Mouse (Mus musculus) 3134 (cell line): ENCODE measurements at regions not wholly inside any gene's neighbourhood (a gene's known extent, or its start where the extent isn't known, plus 50 kb on each side); places are given as distances from the start of the nearest gene placed in this dataset.
"Not testable (repeated sequence)": the region's sequence is repeated elsewhere in the genome, so short reads cannot be mapped to it uniquely, and the experiment has no call there.

Source experiments
- DNase-seq: peaks from one replicate; pipeline ENCODE4 v3.0.0-alpha.2; 2011; ENCODE audit warnings: low spot score; ENCODE audit not compliant: insufficient read length; ENCODE audit errors: extremely low read depth

GRCm38 (mm10) chr12:80055894-80056293, 56.9 kb downstream of the Zfp36l1 start:
- DNase-seq = not testable (repeated sequence)

- no peak for DNase-seq
These were observed 57.4 kb downstream of the Zfp36l1 start for GRCm38 (mm10) chr12:80055394-80055793.

- DNase-seq = no peak
These were observed 58.2 kb downstream of the Zfp36l1 start for GRCm38 (mm10) chr12:80054655-80055037.

- no peak for DNase-seq
These were observed 58.7 kb downstream of the Zfp36l1 start for GRCm38 (mm10) chr12:80053902-80054654.

- no peak for DNase-seq
These were observed 64.4 kb downstream of the Zfp36l1 start for GRCm38 (mm10) chr12:80048215-80048979.

GRCm38 (mm10) chr12:80046625-80047303, 66.0 kb downstream of the Zfp36l1 start:
- peak; percentile 8 for DNase-seq

- DNase-seq = no peak
These were observed 71.1 kb downstream of the Zfp36l1 start for GRCm38 (mm10) chr12:80041510-80042324.

- DNase-seq = no peak
These were observed 71.8 kb downstream of the Zfp36l1 start for GRCm38 (mm10) chr12:80041012-80041411.

- no peak for DNase-seq
These were observed 72.6 kb downstream of the Zfp36l1 start for GRCm38 (mm10) chr12:80040233-80040632.

GRCm38 (mm10) chr12:80039150-80039549, 73.7 kb downstream of the Zfp36l1 start:
- no peak for DNase-seq

- DNase-seq = no peak
These were observed 77.1 kb downstream of the Zfp36l1 start for GRCm38 (mm10) chr12:80035500-80036271.

- no peak for DNase-seq
These were observed 77.8 kb downstream of the Zfp36l1 start for GRCm38 (mm10) chr12:80034963-80035411.

GRCm38 (mm10) chr12:80034100-80034499, 78.7 kb downstream of the Zfp36l1 start:
- no peak for DNase-seq

GRCm38 (mm10) chr12:80032520-80032919, 80.3 kb downstream of the Zfp36l1 start:
- DNase-seq = peak; percentile 30

- DNase-seq = no peak
These were observed 84.5 kb downstream of the Zfp36l1 start for GRCm38 (mm10) chr12:80028301-80028700.

- DNase-seq = no peak
These were observed 89.4 kb downstream of the Zfp36l1 start for GRCm38 (mm10) chr12:80023107-80024078.

- no peak for DNase-seq
These were observed 90.4 kb downstream of the Zfp36l1 start for GRCm38 (mm10) chr12:80022181-80023106.
